Mouse (Mus musculus) ES-E14 (cell line): ENCODE measurements at regions not wholly inside any gene's neighbourhood (a gene's known extent, or its start where the extent isn't known, plus 50 kb on each side); places are given as distances from the start of the nearest gene placed in this dataset.

Experiments used
- CHD2 ChIP-seq: IDR thresholded peaks from 2 replicates; pipeline ENCODE4 v1.6.1; 2014; ENCODE audit warnings: mild to moderate bottlenecking, low read depth, low read length, inconsistent platforms
- HCFC1 ChIP-seq: IDR thresholded peaks from 2 replicates; pipeline ENCODE4 v1.6.1; 2012; ENCODE audit warnings: low read length, inconsistent platforms, borderline replicate concordance; ENCODE audit not compliant: insufficient read depth
- MAFK ChIP-seq: IDR thresholded peaks from 2 replicates; pipeline ENCODE4 v1.6.1; 2014; ENCODE audit warnings: mild to moderate bottlenecking, low read depth, low read length, inconsistent platforms; ENCODE audit not compliant: insufficient read depth
- ZC3H11A ChIP-seq: IDR thresholded peaks from 2 replicates; pipeline ENCODE4 v1.6.1; 2012; ENCODE audit warnings: low read depth, mild to moderate bottlenecking, inconsistent platforms, low read length, borderline replicate concordance
- ZNF384 ChIP-seq: IDR thresholded peaks from 2 replicates; pipeline ENCODE4 v1.6.1; 2012; ENCODE audit warnings: low read depth, low read length, inconsistent platforms

GRCm38 (mm10) chr16:24096076-24096475 is 107.4 kb upstream of the Bcl6 start:
- TF ChIP-seq HCFC1, result no peak
- no peak for TF ChIP-seq ZC3H11A
- no peak for TF ChIP-seq MAFK
- TF ChIP-seq ZNF384, result no peak
- no peak for TF ChIP-seq CHD2
